Mouse (Mus musculus): ENCODE results near the gene Zfp945. TPM values are rescaled to one million over a fixed set of nuclear protein-coding genes. Genes with fewer than 3 reads are reported as not detected.
"Not testable (repeated sequence)": the region's sequence is repeated elsewhere in the genome, so short reads cannot be mapped to it uniquely, and the experiment has no call there.

The Zfp945 gene
- total RNA-seq (2021): 10 to 100 TPM in 1 of 2 experiments, 1 to 10 TPM in 1; 8.9 to 10.5 TPM
- long read RNA-seq, full-length matches to known transcripts: 2 of 4 reads
- long read RNA-seq, partial matches to known transcripts: 1 of 4 reads
- long read RNA-seq, other reads (novel, unspliced or antisense): 1 of 4 reads

GRCm38 (mm10) chr17:22866845-22867481 lies at the start of gene Zfp945:
Gene Zfp945 (minus strand): TSS chr17:22867134.
- DNase-seq (ENCODE audit: low spot score in 2 of 2): peak; percentile 50 to 69

- DNase-seq (ENCODE audit: low spot score in 2 of 2): no peak
Measured at GRCm38 (mm10) chr17:22888302-22888701, 21.4 kb upstream of the Zfp945 start.

- DNase-seq (ENCODE audit: low spot score in 2 of 2): no peak
Measured at GRCm38 (mm10) chr17:22884059-22884698, 17.2 kb upstream of the Zfp945 start.

- no peak for DNase-seq (ENCODE audit: low spot score in 2 of 2)
Measured at GRCm38 (mm10) chr17:22877427-22878307, 10.7 kb upstream of the Zfp945 start.

GRCm38 (mm10) chr17:22876316-22876715 lies 9.4 kb upstream of the Zfp945 start:
- DNase-seq (ENCODE audit: low spot score in 2 of 2): no peak

- not testable (repeated sequence) for DNase-seq (ENCODE audit: low spot score in 2 of 2)
Measured at GRCm38 (mm10) chr17:22875549-22875948, 8.6 kb upstream of the Zfp945 start.

GRCm38 (mm10) chr17:22866421-22866844 lies 501 bp downstream of the Zfp945 start:
- DNase-seq (ENCODE audit: low spot score in 2 of 2): no peak

- no peak for DNase-seq (ENCODE audit: low spot score in 2 of 2)
Measured at GRCm38 (mm10) chr17:22821166-22821565, 45.8 kb downstream of the Zfp945 start.

GRCm38 (mm10) chr17:22818199-22818595 lies 48.7 kb downstream of the Zfp945 start:
- DNase-seq (ENCODE audit: low spot score in 2 of 2): no peak

GRCm38 (mm10) chr17:22817471-22818198 lies 49.3 kb downstream of the Zfp945 start:
- DNase-seq (ENCODE audit: low spot score in 2 of 2): peak; percentile 44 to 78

GRCm38 (mm10) chr17:22799707-22800106 lies 67.2 kb downstream of the Zfp945 start:
- DNase-seq (ENCODE audit: low spot score in 2 of 2): peak in 1 of 2 experiments; percentile 23

Other genes with a start within 250 kb of the Zfp945 start
- gene Vmn2r113, start 75.8 kb upstream of the Zfp945 start, total RNA-seq (2021): not detected
- gene Vmn2r-ps130, start 194.0 kb upstream of the Zfp945 start, total RNA-seq (2021): not detected

Data from layer of hippocampus, adult 18-20 months (tissue).